Mouse (Mus musculus): ENCODE results near the gene Gm10100. TPM values are rescaled to one million over a fixed set of nuclear protein-coding genes. Genes with fewer than 3 reads are reported as not detected.
"Not testable (repeated sequence)": the region's sequence is repeated elsewhere in the genome, so short reads cannot be mapped to it uniquely, and the experiment has no call there.

The Gm10100 gene
- polyA plus RNA-seq (2016; fragmentation: Nextera tagmentation; extraction: Ambion mirVana) = not detected in 2 replicates

DNA sequence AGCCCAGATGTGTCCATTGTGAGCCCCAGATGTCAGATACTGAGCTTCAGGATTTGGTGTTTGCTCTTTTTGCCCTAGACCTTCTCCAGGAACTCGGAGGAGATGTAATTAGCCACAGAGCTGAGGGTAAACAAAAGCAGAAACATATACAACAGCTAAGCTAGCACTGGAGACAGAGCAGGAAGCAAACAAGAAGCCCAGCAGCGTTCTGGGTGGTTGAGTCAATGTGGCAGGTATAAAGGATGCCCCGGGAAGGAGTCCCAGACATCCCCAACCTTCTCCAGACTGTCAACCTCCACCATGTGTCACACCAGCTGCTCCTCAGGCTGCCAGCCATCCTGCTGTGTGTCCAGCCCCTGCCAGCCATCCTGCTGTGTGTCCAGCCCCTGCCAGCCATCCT lies at the start of gene Gm10100:
TSS of gene Gm10100 (plus strand) at position 301 of the 400 bp plus-strand sequence.
- no peaks in the 10 kb centered on the region for H3K9me3 ChIP-seq (replicated peaks)
- ATAC-seq (ENCODE audit: insufficient number of reproducible peaks, low FRiP score) = no peak
- H3K27ac ChIP-seq (ENCODE audit: poor library complexity, severe bottlenecking) = no peak within 1 kb of the TSS
- H3K36me3 ChIP-seq = no peaks in the 10 kb centered on the region
- no peaks in the 10 kb centered on the region for H3K4me1 ChIP-seq (replicated peaks)
- no peak within 1 kb of the TSS for H3K9ac ChIP-seq
- H3K4me2 ChIP-seq = no peak within 1 kb of the TSS
- H3K4me3 ChIP-seq = no peak within 1 kb of the TSS
- no peaks in the 10 kb centered on the region; the same call in 1 of the 2 replicates for H3K27me3 ChIP-seq (replicated peaks)
- WGBS = 27% methylated on average over 3 of the region's 3 CpGs

GRCm38 (mm10) chr10:77677562-77677961 lies 48.7 kb upstream of the Gm10100 start:
- 1% methylated on average over 35 of the region's 35 CpGs for WGBS
- Histone ChIP-seq H3K27me3 (replicated peaks) (peaks cover 62% of the 10 kb centered on the region), H3K9me3 (replicated peaks) (no peaks in the 10 kb centered on the region), H3K4me1 (replicated peaks) (peaks cover 8% of the 10 kb centered on the region), H3K4me2 (peak overlapping the region; percentile 65), H3K36me3 (no peaks in the 10 kb centered on the region), H3K27ac (ENCODE audit: poor library complexity, severe bottlenecking) (no peak overlapping the region), H3K9ac (no peak overlapping the region), H3K4me3 (peak overlapping the region; percentile 35)
- ATAC-seq (ENCODE audit: insufficient number of reproducible peaks, low FRiP score) = no peak

DNA sequence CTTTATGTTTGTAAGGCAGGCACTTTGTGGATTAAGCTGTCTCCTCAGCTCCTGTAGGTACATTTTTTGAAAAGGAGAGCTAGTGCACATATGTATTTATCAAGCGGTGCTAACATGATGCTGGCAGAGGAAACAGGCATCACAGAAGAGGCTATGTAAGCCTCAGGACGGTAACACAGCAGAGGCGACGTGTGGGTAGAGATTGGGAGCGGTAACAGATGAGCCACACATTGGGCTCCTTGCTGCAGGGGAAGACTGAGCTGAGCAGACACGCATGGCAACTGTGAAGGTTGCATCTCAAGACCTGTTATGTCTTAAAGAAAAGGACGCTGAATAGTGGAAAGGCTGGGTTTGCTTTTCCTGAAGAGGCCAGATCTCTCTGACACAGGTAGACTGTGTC lies 43.3 kb upstream of the Gm10100 start:
- no peak overlapping the region for H3K4me2 ChIP-seq
- H3K9ac ChIP-seq = no peak overlapping the region
- no peak overlapping the region for H3K27ac ChIP-seq (ENCODE audit: poor library complexity, severe bottlenecking)
- ATAC-seq (ENCODE audit: insufficient number of reproducible peaks, low FRiP score) = no peak
- no peaks in the 10 kb centered on the region for H3K9me3 ChIP-seq (replicated peaks)
- no peaks in the 10 kb centered on the region for H3K36me3 ChIP-seq
- H3K4me3 ChIP-seq = no peak overlapping the region
- H3K4me1 ChIP-seq (replicated peaks) = peaks cover 10% of the 10 kb centered on the region
- 68% methylated on average over 7 of the region's 7 CpGs for WGBS
- H3K27me3 ChIP-seq (replicated peaks) = peaks cover 81% of the 10 kb centered on the region

DNA sequence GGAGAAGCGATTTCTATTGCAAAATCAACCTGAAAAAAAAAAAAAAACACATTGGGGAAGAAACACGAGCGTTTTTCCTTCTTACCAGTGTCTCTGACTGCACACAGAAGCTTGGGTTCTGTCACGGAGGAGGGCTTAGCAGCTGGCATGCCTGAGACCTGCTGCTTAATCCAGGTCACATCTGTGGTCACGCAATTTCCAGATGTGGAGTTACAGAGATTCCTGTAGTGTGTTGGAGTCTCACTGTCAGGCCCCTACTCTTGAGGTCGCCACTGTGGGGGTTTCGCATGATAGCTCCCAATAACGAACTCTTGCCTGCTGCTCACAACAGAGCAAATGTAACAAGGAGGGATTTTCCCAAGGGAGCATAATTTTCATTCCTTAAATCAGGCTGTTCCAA lies 42.1 kb upstream of the Gm10100 start:
- H3K9me3 ChIP-seq (replicated peaks) = no peaks in the 10 kb centered on the region
- H3K27ac ChIP-seq (ENCODE audit: poor library complexity, severe bottlenecking) = no peak overlapping the region
- H3K4me1 ChIP-seq (replicated peaks) = peaks cover 10% of the 10 kb centered on the region; the same call in 1 of the 2 replicates
- no peak for ATAC-seq (ENCODE audit: insufficient number of reproducible peaks, low FRiP score)
- H3K27me3 ChIP-seq (replicated peaks) = peaks cover 82% of the 10 kb centered on the region
- no peaks in the 10 kb centered on the region for H3K36me3 ChIP-seq
- H3K4me3 ChIP-seq = no peak overlapping the region
- H3K4me2 ChIP-seq = no peak overlapping the region
- H3K9ac ChIP-seq = no peak overlapping the region
- 37% methylated on average over 8 of the region's 8 CpGs for WGBS

GRCm38 (mm10) chr10:77685895-77686664 lies 40.2 kb upstream of the Gm10100 start, which contains the start of gene Tspear:
Tspear (plus strand) TSS chr10:77686569.
- H3K4me3 ChIP-seq = no peak within 1 kb of the TSS
- no peaks in the 10 kb centered on the region for H3K9me3 ChIP-seq (replicated peaks)
- H3K9ac ChIP-seq = no peak within 1 kb of the TSS
- H3K36me3 ChIP-seq = no peaks in the 10 kb centered on the region
- peaks cover 85% of the 10 kb centered on the region for H3K27me3 ChIP-seq (replicated peaks)
- ATAC-seq (ENCODE audit: insufficient number of reproducible peaks, low FRiP score) = peak; percentile 50; the same call in 1 of the 2 replicates
- peaks cover 10% of the 10 kb centered on the region; the same call in 1 of the 2 replicates for H3K4me1 ChIP-seq (replicated peaks)
- 2% methylated on average over 22 of the region's 22 CpGs for WGBS
- no peak within 1 kb of the TSS for H3K27ac ChIP-seq (ENCODE audit: poor library complexity, severe bottlenecking)
- peak within 1 kb of the TSS; percentile 11 for H3K4me2 ChIP-seq

GRCm38 (mm10) chr10:77687021-77687420 lies 39.3 kb upstream of the Gm10100 start:
- Histone ChIP-seq H3K4me1 (replicated peaks) (peaks cover 10% of the 10 kb centered on the region; the same call in 1 of the 2 replicates), H3K27ac (ENCODE audit: poor library complexity, severe bottlenecking) (no peak overlapping the region), H3K4me2 (no peak overlapping the region), H3K9ac (no peak overlapping the region), H3K36me3 (no peaks in the 10 kb centered on the region), H3K9me3 (replicated peaks) (no peaks in the 10 kb centered on the region), H3K4me3 (no peak overlapping the region), H3K27me3 (replicated peaks) (peaks cover 94% of the 10 kb centered on the region)
- 20% methylated on average over 10 of the region's 10 CpGs for WGBS
- no peak for ATAC-seq (ENCODE audit: insufficient number of reproducible peaks, low FRiP score)

- H3K27me3 ChIP-seq (replicated peaks) = peaks cover 77% of the 10 kb centered on the region
Observed at GRCm38 (mm10) chr10:77690356-77690807, 35.9 kb upstream of the Gm10100 start, which contains the start of gene Gm19402. Gm19402 (minus strand) TSS chr10:77690757.

GRCm38 (mm10) chr10:77697133-77697532 lies 29.2 kb upstream of the Gm10100 start, which contains the start of gene Gm9508:
Gm9508 (minus strand) TSS chr10:77697233.
- no peak for ATAC-seq (ENCODE audit: insufficient number of reproducible peaks, low FRiP score)
- no peak within 1 kb of the TSS for H3K27ac ChIP-seq (ENCODE audit: poor library complexity, severe bottlenecking)
- WGBS = 26% methylated on average over 4 of the region's 4 CpGs
- peaks cover 3% of the 10 kb centered on the region; the same call in 1 of the 2 replicates for H3K9me3 ChIP-seq (replicated peaks)
- no peak within 1 kb of the TSS for H3K9ac ChIP-seq
- H3K4me3 ChIP-seq = no peak within 1 kb of the TSS
- no peaks in the 10 kb centered on the region for H3K36me3 ChIP-seq
- H3K27me3 ChIP-seq (replicated peaks) = peaks cover 19% of the 10 kb centered on the region
- no peak within 1 kb of the TSS for H3K4me2 ChIP-seq
- no peaks in the 10 kb centered on the region for H3K4me1 ChIP-seq (replicated peaks)

More at GRCm38 (mm10) chr10:77690356-77690807, 35.9 kb upstream of the Gm10100 start, which contains the start of gene Gm19402:
- not testable (repeated sequence) for H3K36me3 ChIP-seq; H3K27ac ChIP-seq (ENCODE audit: poor library complexity, severe bottlenecking); H3K9ac ChIP-seq; H3K4me1 ChIP-seq (replicated peaks); H3K9me3 ChIP-seq (replicated peaks); ATAC-seq (ENCODE audit: insufficient number of reproducible peaks, low FRiP score); H3K4me3 ChIP-seq; H3K4me2 ChIP-seq
- 69% methylated on average over 3 of the region's 3 CpGs for WGBS

- H3K27me3 ChIP-seq (replicated peaks) = no peaks in the 10 kb centered on the region
- WGBS = 95% methylated on average over 1 of the region's 1 CpGs
- no peak within 1 kb of the TSS for H3K4me2 ChIP-seq
- no peaks in the 10 kb centered on the region for H3K36me3 ChIP-seq
- no peak within 1 kb of the TSS for H3K27ac ChIP-seq (ENCODE audit: poor library complexity, severe bottlenecking)
- peaks cover 18% of the 10 kb centered on the region; the same call in 1 of the 2 replicates for H3K9me3 ChIP-seq (replicated peaks)
- ATAC-seq (ENCODE audit: insufficient number of reproducible peaks, low FRiP score) = no peak
- no peaks in the 10 kb centered on the region for H3K4me1 ChIP-seq (replicated peaks)
- H3K4me3 ChIP-seq = no peak within 1 kb of the TSS
- no peak within 1 kb of the TSS for H3K9ac ChIP-seq
Observed at GRCm38 (mm10) chr10:77706326-77706725, 20.0 kb upstream of the Gm10100 start, which contains the start of gene Gm10272. Gm10272 (plus strand) TSS chr10:77706626.

GRCm38 (mm10) chr10:77709831-77710230 lies 16.5 kb upstream of the Gm10100 start:
- no peaks in the 10 kb centered on the region for H3K27me3 ChIP-seq (replicated peaks)
- H3K27ac ChIP-seq (ENCODE audit: poor library complexity, severe bottlenecking) = no peak overlapping the region
- no peaks in the 10 kb centered on the region for H3K4me1 ChIP-seq (replicated peaks)
- no peak overlapping the region for H3K9ac ChIP-seq
- no peak overlapping the region for H3K4me3 ChIP-seq
- WGBS = 73% methylated on average over 3 of the region's 3 CpGs
- no peak for ATAC-seq (ENCODE audit: insufficient number of reproducible peaks, low FRiP score)
- no peaks in the 10 kb centered on the region for H3K36me3 ChIP-seq
- 0 out of 2 replicates have a peak, but pooled peaks cover 13% of the 10 kb centered on the region for H3K9me3 ChIP-seq (replicated peaks)
- H3K4me2 ChIP-seq = no peak overlapping the region

GRCm38 (mm10) chr10:77711157-77711556 lies 15.1 kb upstream of the Gm10100 start, which contains the start of gene Gm10024:
Gm10024 (plus strand) TSS chr10:77711457.
- 0 out of 2 replicates have a peak, but pooled peaks cover 13% of the 10 kb centered on the region for H3K9me3 ChIP-seq (replicated peaks)
- H3K36me3 ChIP-seq; H3K4me2 ChIP-seq; H3K4me1 ChIP-seq (replicated peaks); H3K4me3 ChIP-seq; H3K27ac ChIP-seq (ENCODE audit: poor library complexity, severe bottlenecking); H3K9ac ChIP-seq; H3K27me3 ChIP-seq (replicated peaks); ATAC-seq (ENCODE audit: insufficient number of reproducible peaks, low FRiP score): not testable (repeated sequence)

All from heart, embryonic 12.5 days (tissue).